Mouse (Mus musculus) limb, embryonic 10.5 days (tissue): Measurements from ENCODE around the gene Cblc. TPM values are rescaled to one million over a fixed set of nuclear protein-coding genes. Genes with fewer than 3 reads are reported as not detected.
"Not testable (repeated sequence)": the region's sequence is repeated elsewhere in the genome, so short reads cannot be mapped to it uniquely, and the experiment has no call there.

ENCODE experiments used
- DNase-seq: peaks from one replicate; pipeline ENCODE4 v3.0.0-alpha.2; 2017; ENCODE audit warnings: low spot score
- H3K27ac ChIP-seq: fragments of 300-500 bp; sonication (generic); 2 replicates; pipeline ENCODE4 v1.5.1; 2016; ENCODE audit warnings: mild to moderate bottlenecking
- H3K27me3 ChIP-seq: fragments of 300-500 bp; sonication (generic); 2 replicates; pipeline ENCODE4 v1.6.1; 2016; ENCODE audit warnings: low read depth, mild to moderate bottlenecking; ENCODE audit not compliant: poor library complexity, severe bottlenecking
- H3K36me3 ChIP-seq: fragments of 300-500 bp; sonication (generic); 2 replicates; pipeline ENCODE4 v1.6.1; 2016; ENCODE audit warnings: mild to moderate bottlenecking, moderate library complexity
- H3K4me1 ChIP-seq: fragments of 300-500 bp; sonication (generic); 2 replicates; pipeline ENCODE4 v1.6.1; 2016
- H3K4me3 ChIP-seq: fragments of 300-500 bp; sonication (generic); 2 replicates; pipeline ENCODE4 v1.5.1; 2016; ENCODE audit warnings: mild to moderate bottlenecking, moderate library complexity
- H3K9me3 ChIP-seq: fragments of 300-500 bp; sonication (generic); replicated peaks from 2 replicates; pipeline ENCODE4 v1.6.1; 2016; ENCODE audit warnings: mild to moderate bottlenecking
- WGBS: fragments of 180-500 bp; shearing (Covaris S2); methylation state at CpG from one replicate; pipeline ENCODE4 v1.1.7; 2016; 5-methylcytosine and 5-hydroxymethylcytosine counted together
- polyA plus RNA-seq: library from polyadenylated mRNA; unstranded; fragments of >200 nt; fragmentation: Nextera tagmentation; extraction: Ambion mirVana; gene quantifications from 2 replicates; pipeline ENCODE4 v1.2.1, GENCODE M21; 2016

Cblc gene
- polyA plus RNA-seq, 1 experiment from 2014 or later, result 1.4 TPM

GRCm38 (mm10) chr7:19815296-19816223 lies 19.0 kb upstream of the Cblc start:
- H3K9me3 ChIP-seq, result no peaks in the 10 kb centered on the region
- peak overlapping the region; percentile 56 for H3K4me3 ChIP-seq
- 32% methylated on average over 17 of the region's 17 CpGs for WGBS
- H3K27ac ChIP-seq, result peak overlapping the region; percentile 71
- no peak for DNase-seq
- no peaks in the 10 kb centered on the region for H3K36me3 ChIP-seq
- peaks cover 91% of the 10 kb centered on the region for H3K27me3 ChIP-seq
- peaks cover 33% of the 10 kb centered on the region for H3K4me1 ChIP-seq

GRCm38 (mm10) chr7:19813579-19814122 lies 17.0 kb upstream of the Cblc start:
- no peak for DNase-seq
- Histone ChIP-seq H3K9me3 (no peaks in the 10 kb centered on the region), H3K27ac (no peak overlapping the region), H3K27me3 (peaks cover 98% of the 10 kb centered on the region), H3K4me1 (peaks cover 41% of the 10 kb centered on the region), H3K4me3 (no peak overlapping the region), H3K36me3 (no peaks in the 10 kb centered on the region)
- WGBS, result 83% methylated on average over 6 of the region's 6 CpGs

DNA sequence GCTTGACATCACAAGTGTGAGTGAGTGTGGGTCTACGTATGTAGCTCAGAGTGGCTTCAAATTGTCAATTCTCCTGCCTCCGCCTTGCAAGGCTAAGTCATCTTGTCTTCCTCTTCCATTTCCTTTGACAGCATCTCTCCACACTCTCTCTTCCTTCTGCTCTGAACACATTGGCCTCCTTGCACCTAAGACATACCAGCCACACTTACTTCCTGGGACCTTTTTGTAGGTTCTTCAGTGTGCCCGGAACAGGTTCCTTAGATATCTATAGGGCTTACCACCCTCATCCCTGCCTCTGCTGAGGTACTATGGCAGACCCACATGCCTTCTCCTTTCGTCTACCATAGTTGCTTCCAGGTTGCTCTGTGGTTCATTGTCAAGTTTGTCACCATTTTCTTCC lies 16.6 kb upstream of the Cblc start:
- 81% methylated on average over 4 of the region's 4 CpGs for WGBS
- no peak for DNase-seq
- Histone ChIP-seq H3K4me3 (no peak overlapping the region), H3K4me1 (peaks cover 43% of the 10 kb centered on the region), H3K36me3 (no peaks in the 10 kb centered on the region), H3K27ac (no peak overlapping the region), H3K9me3 (no peaks in the 10 kb centered on the region), H3K27me3 (peaks cover 98% of the 10 kb centered on the region)

- Histone ChIP-seq H3K4me1 (peaks cover 24% of the 10 kb centered on the region), H3K9me3 (no peaks in the 10 kb centered on the region), H3K4me3 (peak overlapping the region; percentile 28), H3K36me3 (no peaks in the 10 kb centered on the region), H3K27me3 (peaks cover 79% of the 10 kb centered on the region), H3K27ac (no peak overlapping the region)
- 2% methylated on average over 22 of the region's 22 CpGs for WGBS
- DNase-seq, result peak; percentile 66
Observed at GRCm38 (mm10) chr7:19811114-19811513, 14.5 kb upstream of the Cblc start.

DNA sequence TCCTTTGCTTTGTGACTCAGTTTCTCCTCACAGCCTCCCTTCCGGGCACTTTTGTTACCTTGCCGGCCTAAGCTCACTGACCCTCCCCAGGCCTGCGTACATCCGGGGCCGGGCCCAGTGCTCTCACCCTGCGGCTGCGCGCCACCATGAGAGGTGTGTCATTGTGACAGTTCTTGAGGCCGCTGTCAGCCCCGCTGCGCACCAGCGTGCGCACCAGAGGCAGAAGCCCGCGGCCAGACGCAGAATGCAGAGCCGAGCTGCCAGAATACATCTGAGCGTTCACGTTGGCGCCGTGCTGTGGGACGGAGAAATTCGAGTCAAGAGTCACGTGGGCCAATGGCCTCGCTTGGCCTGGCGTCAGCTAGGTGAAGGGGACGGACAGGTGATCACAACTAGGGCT lies 12.8 kb upstream of the Cblc start:
- 2% methylated on average over 27 of the region's 27 CpGs for WGBS
- Histone ChIP-seq H3K4me1 (peaks cover 17% of the 10 kb centered on the region), H3K27ac (no peak overlapping the region), H3K27me3 (peaks cover 64% of the 10 kb centered on the region), H3K9me3 (no peaks in the 10 kb centered on the region), H3K4me3 (peak overlapping the region; percentile 43), H3K36me3 (no peaks in the 10 kb centered on the region)
- no peak for DNase-seq

- Histone ChIP-seq H3K27me3 (peaks cover 35% of the 10 kb centered on the region), H3K4me1 (peaks cover 16% of the 10 kb centered on the region), H3K4me3 (no peak overlapping the region), H3K27ac (no peak overlapping the region), H3K9me3 (no peaks in the 10 kb centered on the region), H3K36me3 (no peaks in the 10 kb centered on the region)
- DNase-seq, result no peak
- WGBS, result 84% methylated on average over 8 of the region's 8 CpGs
Observed at GRCm38 (mm10) chr7:19806356-19806969, 9.9 kb upstream of the Cblc start.

DNA sequence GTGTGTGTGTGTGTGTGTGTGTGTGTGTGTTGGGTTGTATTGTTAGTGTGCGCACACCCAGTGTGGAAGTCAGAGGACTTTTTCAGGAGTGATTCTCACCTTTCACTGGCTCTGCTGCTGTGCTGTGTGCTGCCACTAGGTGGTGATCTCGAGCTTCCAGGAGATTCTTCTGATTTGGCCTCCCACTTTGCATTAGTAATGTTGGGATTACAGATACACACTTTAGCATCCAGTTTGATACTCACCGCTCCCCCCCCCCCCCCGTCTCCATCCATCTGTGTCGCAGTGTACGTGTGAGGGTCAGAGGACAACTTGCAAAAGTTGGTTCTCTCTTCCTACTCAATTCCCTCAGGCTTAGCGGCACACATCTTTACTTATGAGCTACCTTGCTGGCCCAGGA lies 6.4 kb upstream of the Cblc start:
- H3K36me3 ChIP-seq, result no peaks in the 10 kb centered on the region
- DNase-seq, result peak; percentile 82
- 21% methylated on average over 7 of the region's 7 CpGs for WGBS
- no peak overlapping the region for H3K27ac ChIP-seq
- H3K4me1 ChIP-seq, result no peaks in the 10 kb centered on the region
- no peaks in the 10 kb centered on the region for H3K27me3 ChIP-seq
- H3K9me3 ChIP-seq, result no peaks in the 10 kb centered on the region
- no peak overlapping the region for H3K4me3 ChIP-seq

- Histone ChIP-seq H3K4me1 (0 out of 2 replicates have a peak, but pooled peaks cover 5% of the 10 kb centered on the region), H3K36me3 (no peaks in the 10 kb centered on the region), H3K27me3 (peaks cover 19% of the 10 kb centered on the region), H3K27ac (no peak overlapping the region), H3K4me3 (no peak overlapping the region), H3K9me3 (no peaks in the 10 kb centered on the region)
- WGBS, result 22% methylated on average over 2 of the region's 2 CpGs
- peak; percentile 49 for DNase-seq
Observed at GRCm38 (mm10) chr7:19800764-19801163, 4.2 kb upstream of the Cblc start.

- no peak for DNase-seq
- H3K36me3 ChIP-seq, result no peaks in the 10 kb centered on the region
- peaks cover 34% of the 10 kb centered on the region for H3K27me3 ChIP-seq
- H3K9me3 ChIP-seq, result no peaks in the 10 kb centered on the region
- no peak overlapping the region for H3K27ac ChIP-seq
- WGBS, result 10% methylated on average over 18 of the region's 18 CpGs
- H3K4me3 ChIP-seq, result peak overlapping the region; percentile 21
- H3K4me1 ChIP-seq, result 0 out of 2 replicates have a peak, but pooled peaks cover 5% of the 10 kb centered on the region
Observed at GRCm38 (mm10) chr7:19796254-19796653, 355 bp downstream of the Cblc start.

GRCm38 (mm10) chr7:19795236-19795635 lies 1.4 kb downstream of the Cblc start:
- 0 out of 2 replicates have a peak, but pooled peaks cover 5% of the 10 kb centered on the region for H3K4me1 ChIP-seq
- H3K4me3 ChIP-seq, result no peak overlapping the region
- peaks cover 42% of the 10 kb centered on the region for H3K27me3 ChIP-seq
- no peak overlapping the region for H3K27ac ChIP-seq
- H3K36me3 ChIP-seq, result no peaks in the 10 kb centered on the region
- DNase-seq, result no peak
- 61% methylated on average over 2 of the region's 2 CpGs for WGBS
- no peaks in the 10 kb centered on the region for H3K9me3 ChIP-seq

DNA sequence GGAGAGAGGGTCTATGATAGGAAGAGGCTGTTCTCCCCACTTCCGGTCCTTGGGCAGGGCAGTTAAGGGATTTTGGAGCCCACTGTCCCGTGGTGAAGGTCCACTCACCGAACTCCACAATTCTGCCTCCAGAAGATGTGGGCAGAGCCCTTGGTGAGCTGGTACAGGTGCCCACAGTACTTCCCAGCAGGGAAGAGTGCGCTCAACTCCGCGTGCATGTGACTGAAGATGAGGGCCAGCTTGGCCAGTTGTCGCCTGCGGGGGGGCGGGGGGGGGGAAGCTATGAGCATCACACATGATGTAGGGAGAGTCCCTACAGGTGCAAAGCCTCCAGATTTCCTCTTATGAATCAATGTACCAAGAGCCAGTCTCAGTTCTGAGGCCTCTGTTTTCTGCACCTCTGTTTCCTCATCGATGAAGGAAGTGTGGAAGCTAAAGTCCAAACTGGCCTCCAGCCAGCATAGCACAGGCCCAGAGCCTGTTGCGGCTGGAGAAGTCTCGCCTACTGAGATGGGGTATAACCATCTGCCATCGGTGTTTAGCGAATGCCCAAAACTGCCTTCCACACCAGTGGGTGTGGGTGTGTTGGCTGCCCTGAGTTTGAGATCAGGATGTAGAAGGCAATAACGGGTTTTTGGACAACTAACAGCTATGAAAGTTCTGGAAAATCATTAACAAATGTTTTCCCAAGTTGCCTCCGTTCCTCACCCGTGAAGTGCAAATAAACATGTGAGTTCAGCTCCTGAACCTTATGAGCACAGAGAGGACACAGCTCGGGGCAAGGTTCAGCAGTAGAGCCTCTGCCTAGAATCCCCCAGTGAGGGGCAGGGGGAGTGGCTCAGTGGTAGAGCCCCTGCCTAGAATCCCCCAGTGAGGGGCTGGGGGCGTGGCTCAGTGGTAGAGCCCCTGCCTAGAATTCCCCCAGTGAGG lies 3.6 kb downstream of the Cblc start:
- 90% methylated on average over 19 of the region's 19 CpGs for WGBS
- Histone ChIP-seq H3K4me1 (peaks cover 9% of the 10 kb centered on the region), H3K36me3 (no peaks in the 10 kb centered on the region), H3K27ac (no peak overlapping the region), H3K4me3 (no peak overlapping the region), H3K27me3 (peaks cover 43% of the 10 kb centered on the region), H3K9me3 (no peaks in the 10 kb centered on the region)
- no peak for DNase-seq

DNA sequence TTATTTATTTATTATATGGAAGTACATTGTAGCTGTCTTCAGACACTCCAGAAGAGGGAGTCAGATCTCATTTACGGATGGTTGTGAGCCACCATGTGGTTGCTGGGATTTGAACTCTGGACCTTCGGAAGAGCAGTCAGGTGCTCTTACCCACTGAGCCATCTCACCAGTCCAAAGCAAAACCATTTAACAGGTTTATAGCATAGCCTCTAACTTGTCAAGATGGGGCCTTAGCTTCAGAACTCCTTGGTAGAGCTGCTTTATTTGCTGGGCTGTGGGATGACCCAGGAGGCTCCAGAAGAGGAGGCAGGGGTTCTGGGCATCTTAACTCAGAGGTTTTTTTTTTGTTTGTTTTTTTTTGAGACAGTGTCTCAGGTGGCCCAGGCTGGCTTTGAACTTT lies 5.1 kb downstream of the Cblc start:
- not testable (repeated sequence) for H3K36me3 ChIP-seq, H3K27ac ChIP-seq, DNase-seq, H3K4me1 ChIP-seq, H3K9me3 ChIP-seq, H3K4me3 ChIP-seq
- WGBS, result 95% methylated on average over 2 of the region's 2 CpGs
- H3K27me3 ChIP-seq, result peaks cover 31% of the 10 kb centered on the region
